Mouse (Mus musculus): Measurements from ENCODE around the gene Tnk2.

Gene Tnk2

DNA sequence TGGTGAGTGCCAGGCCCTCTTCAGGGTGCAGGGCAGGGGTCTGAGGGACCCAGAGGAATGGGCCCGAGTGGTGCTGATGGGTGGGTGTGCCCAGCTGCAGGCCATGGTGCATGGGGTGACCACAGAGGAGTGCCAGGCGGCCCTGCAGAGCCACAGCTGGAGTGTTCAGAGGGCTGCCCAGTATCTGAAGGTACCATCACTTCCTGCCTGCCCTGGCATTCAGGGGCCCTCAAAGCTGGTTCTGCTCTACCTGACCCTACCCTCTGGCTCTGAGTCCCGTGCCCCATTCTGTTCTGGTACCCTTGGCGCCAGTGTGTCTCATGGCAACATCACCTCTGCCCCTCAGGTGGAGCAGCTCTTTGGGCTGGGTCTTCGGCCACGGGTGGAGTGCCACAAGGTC is 37.1 kb downstream of the Tnk2 start:
- no peak for DNase-seq

- DNase-seq: no peak
These were observed 38.5 kb downstream of the Tnk2 start for GRCm38 (mm10) chr16:32682194-32682593.

GRCm38 (mm10) chr16:32682841-32683240 is 39.2 kb downstream of the Tnk2 start:
- DNase-seq: no peak

DNA sequence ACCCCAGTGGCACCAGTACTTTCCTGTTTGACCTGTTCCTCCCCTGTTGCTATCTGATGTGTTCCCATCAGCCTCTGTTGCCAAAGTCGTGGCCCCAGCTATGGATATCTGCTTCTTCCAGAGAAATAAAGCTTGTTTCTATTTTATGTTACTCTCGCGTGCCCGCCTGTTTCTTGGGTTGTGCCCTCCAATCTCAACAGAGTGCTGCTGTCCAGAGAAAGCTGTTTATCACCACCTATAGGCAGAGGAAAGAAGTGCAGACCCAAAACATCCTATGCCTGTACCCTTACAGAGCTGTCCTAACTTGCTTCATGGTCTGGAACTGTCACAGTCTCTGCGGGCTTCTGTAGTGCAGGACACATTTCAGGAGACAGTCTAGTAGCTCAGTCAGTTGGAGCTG is 39.7 kb downstream of the Tnk2 start:
- no peak for DNase-seq

DNA sequence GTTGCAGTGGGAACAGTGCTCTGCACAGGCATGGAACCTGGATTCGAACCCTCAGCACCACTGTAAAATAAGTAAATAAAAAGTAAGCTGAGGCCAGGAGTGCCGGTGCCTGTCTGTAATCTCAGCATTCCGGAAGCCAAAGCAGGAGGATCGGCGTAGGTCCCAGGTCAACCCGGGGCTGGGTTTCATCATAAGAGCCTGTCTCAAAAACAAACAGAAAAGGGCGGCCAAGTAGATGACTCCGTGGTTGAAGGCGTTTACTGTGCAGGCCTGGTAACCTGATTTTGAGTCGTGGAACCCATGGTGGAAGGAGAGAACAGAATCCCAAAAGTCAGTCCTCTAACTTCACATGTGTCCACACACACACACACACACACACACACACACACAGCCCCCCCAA is 41.7 kb downstream of the Tnk2 start:
- no peak for DNase-seq

- DNase-seq: no peak
These were observed 42.3 kb downstream of the Tnk2 start for GRCm38 (mm10) chr16:32685998-32686397.

DNA sequence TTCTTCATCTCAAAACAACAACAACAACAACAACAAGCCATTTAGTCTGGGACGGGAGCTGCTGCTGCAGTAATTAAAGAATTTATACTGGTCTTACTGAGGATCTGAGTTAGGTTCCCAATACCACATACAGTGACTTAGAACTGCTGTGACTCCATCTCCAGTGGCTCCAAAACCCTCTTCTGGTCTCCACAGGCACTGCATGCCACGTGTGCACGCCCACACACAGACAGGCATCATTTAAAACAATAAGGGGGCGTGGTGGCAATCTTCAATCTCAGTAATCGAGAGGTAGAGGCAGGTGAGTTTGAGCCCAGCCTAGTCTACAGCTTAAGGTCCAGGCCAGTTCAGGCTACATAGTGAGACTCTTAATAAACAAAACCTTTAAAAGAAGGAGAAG is 43.5 kb downstream of the Tnk2 start:
- no peak for DNase-seq

- DNase-seq: no peak
These were observed 45.1 kb downstream of the Tnk2 start for GRCm38 (mm10) chr16:32688770-32689169.

GRCm38 (mm10) chr16:32689501-32689900 is 45.8 kb downstream of the Tnk2 start:
- no peak for DNase-seq

- no peak for DNase-seq
These were observed 53.3 kb downstream of the Tnk2 start for GRCm38 (mm10) chr16:32696841-32697464.

- no peak for DNase-seq
These were observed 54.2 kb downstream of the Tnk2 start for GRCm38 (mm10) chr16:32697665-32698446.

DNA sequence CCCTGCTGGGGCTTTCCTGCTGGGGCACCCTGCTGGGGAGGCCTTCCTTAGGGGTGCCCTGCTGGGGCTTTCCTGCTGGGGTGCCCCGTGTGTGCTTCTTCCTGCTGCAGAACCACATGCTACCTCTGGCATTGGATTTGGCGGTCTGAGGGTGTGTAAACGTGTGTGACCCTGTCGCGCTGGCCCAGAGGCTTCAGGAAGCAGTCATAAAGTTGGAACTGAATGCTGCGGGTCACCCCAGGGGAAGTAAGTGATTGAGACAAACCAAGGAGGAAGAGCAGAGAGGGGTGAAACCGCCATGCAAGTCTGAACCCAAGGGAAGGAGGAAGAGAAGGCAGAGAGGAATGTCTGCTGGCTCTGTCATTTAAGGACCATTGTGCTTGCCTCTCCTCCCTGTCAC is 54.9 kb downstream of the Tnk2 start:
- no peak for DNase-seq

GRCm38 (mm10) chr16:32703312-32703912 is 59.7 kb downstream of the Tnk2 start:
- DNase-seq: no peak

DNA sequence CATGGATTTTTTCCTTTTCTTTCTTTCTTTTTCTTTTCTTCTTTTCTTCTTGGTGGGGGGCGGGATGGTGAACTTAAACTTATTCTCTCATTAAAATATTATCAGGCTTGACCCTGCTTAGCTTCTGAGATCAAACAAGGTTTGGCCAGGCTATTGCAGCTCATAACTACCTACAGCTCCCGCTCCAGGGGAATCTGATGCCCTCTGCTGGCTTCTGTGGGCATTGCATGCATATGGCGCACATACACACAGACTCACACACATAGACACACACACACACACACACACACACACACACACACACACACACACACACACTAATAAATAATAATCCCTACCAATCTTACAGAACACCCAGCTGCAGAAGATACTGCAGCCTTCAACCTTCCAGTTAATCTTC is 61.9 kb downstream of the Tnk2 start:
- no peak for DNase-seq

DNA sequence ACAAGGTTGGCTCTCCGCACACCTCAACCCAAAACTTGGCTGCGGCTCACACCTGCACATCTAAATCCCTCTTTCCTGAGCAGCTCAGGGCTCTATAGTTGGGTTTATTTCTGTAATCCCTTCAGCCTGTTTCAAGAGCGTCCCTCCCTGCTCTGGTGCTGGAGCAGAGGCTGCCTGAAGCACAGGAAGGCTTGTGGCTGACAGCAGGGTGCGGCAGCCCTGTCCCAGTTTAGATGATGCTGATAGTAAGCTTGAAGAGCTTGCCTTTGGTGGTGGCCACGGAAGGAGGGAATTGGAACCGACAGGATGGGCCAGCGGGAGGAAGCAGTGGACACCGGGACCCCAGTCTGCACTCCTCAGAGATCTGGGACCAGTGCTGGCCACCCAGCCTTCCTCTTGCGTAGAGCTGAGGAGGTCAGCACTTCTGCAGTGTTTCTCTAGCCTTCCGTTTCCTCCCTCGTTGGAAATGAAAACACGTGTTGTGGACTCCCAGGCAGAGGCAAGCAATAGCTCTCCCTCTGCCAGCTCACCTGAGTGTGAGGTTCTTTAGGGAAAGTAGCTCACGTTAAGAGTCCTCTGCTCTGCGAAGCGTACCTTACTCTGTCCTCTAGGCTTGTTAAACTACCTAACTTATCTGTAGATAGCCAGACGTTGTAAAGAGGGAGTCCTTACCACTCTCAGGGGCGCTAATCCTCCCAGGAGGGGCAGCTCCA is 63.6 kb downstream of the Tnk2 start:
- no peak for DNase-seq

- no peak for DNase-seq
These were observed 64.3 kb downstream of the Tnk2 start for GRCm38 (mm10) chr16:32707824-32708456.

GRCm38 (mm10) chr16:32708457-32709033 is 64.9 kb downstream of the Tnk2 start:
- DNase-seq: no peak

- DNase-seq: no peak
These were observed 65.4 kb downstream of the Tnk2 start for GRCm38 (mm10) chr16:32709116-32709515.

DNA sequence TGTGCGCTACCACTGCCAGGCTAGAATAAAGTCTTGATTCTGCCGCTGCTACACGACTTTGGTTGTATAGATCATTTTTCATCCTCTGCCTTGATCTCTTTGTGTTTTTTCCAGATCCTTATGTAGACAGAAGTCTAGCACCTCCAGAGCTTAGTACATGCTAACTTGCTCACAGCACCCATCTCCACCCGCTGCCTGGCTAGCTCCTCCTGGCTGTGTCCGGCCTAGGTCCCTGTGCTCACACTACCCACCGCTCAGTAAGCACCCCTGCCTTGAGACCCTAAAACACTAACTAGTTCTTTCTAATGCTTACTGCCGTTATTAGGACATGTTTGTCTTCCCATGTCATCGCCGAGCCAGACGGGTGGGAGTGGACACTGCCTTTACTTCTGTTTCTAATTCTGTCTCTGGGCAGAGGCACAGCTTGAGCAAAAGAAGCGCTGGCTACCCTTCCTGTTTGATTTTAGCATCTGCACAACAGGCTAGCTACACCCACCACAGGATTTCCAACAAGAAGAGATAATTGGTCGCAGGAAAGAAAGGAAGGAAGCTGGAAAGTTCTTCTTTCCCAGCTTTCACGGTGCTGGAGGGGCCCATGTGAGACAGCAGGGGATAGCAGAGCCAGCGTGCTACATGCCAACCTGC is 66.9 kb downstream of the Tnk2 start:
- DNase-seq: no peak

DNA sequence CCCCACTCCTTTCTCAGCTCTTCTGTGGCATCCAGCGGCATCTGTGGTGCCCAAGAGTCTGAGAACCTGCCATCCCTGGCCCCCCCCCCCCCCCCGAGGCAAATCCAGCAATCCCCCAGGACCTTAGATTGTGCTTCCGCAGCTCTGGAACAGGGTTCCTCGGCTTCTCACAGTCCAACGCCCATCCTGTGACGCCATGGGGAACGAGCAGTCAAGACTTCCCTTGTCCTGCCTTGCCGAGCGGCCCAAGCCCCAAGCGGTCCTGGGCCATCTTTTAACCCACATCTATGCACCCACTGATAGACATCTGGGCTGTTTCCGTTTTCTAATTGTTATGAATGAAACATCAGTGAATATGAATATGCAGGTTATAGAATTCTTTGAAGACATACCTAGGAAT is 68.5 kb downstream of the Tnk2 start:
- no peak for DNase-seq

- DNase-seq: no peak
These were observed 69.9 kb downstream of the Tnk2 start for GRCm38 (mm10) chr16:32713556-32713955.

DNA sequence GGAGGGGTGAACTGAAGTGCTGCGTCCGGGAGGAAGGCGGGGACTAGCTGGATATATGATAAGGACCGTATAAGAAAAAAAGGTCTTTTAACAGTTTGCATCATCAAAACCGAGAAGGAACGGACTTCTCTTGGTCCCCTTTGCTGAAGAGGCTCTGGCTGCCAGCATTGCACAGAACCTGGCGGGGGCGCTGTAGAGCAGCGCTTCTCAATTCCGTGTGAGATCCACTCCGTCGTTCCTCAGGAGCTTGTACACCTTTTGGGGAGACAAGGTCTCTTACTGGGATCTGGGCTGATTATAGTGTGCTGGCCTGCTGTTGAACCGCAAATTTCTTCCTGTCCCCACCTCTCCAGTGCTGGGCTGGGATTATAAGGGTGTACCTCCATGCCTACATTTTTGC is 71.7 kb downstream of the Tnk2 start:
- DNase-seq: no peak
